Mouse (Mus musculus) cerebellum, adult 2 months (tissue): ENCODE data around the gene Etv6.

Source experiments
- CTCF ChIP-seq: fragments of 200-500 bp; IDR thresholded peaks from 2 replicates; pipeline ENCODE4 v1.5.1; 2011; ENCODE audit warnings: low read depth, mild to moderate bottlenecking, control low read depth, low read length, moderate library complexity, borderline replicate concordance; ENCODE audit not compliant: insufficient read depth
- POLR2A ChIP-seq: fragments of 200-500 bp; IDR thresholded peaks from 2 replicates; pipeline ENCODE4 v1.6.1; 2011; ENCODE audit warnings: low read length, control low read depth, borderline replicate concordance; ENCODE audit not compliant: insufficient read depth

GRCm38 (mm10) chr6:134202176-134202575 lies 166.7 kb downstream of the Etv6 start:
- TF ChIP-seq CTCF (no peak), POLR2A (no peak)
